Mouse (Mus musculus) kidney, postnatal 4 days (tissue): ENCODE results near the gene Mpig6b.
A peak's percentile ranks its signal among the peaks of the same experiment; 100 is the strongest.

Experiments
- DNase-seq, 2 experiments: peaks; one replicate each; pipeline ENCODE4 v3.0.0; 2021; ENCODE audit warnings: mixed read lengths in 2 of 2

Gene Mpig6b

GRCm38 (mm10) chr17:35066084-35066483 is at the start of gene Mpig6b:
Gene Mpig6b, minus strand, starts transcription at chr17:35066184.
- DNase-seq, result no peak

GRCm38 (mm10) chr17:35115046-35116019 is 49.3 kb upstream of the Mpig6b start, which contains the start of gene Ly6g5b:
Gene Ly6g5b, minus strand, starts transcription at chr17:35115428.
- peak; percentile 57 to 66 for DNase-seq

- no peak for DNase-seq
Measured at GRCm38 (mm10) chr17:35111774-35112173, 45.8 kb upstream of the Mpig6b start.

GRCm38 (mm10) chr17:35108097-35108496 is 42.1 kb upstream of the Mpig6b start, which contains the start of gene Ly6g5c:
Gene Ly6g5c, plus strand, starts transcription at chr17:35108279.
- no peak for DNase-seq

- DNase-seq, result no peak
Measured at GRCm38 (mm10) chr17:35106522-35106921, 40.5 kb upstream of the Mpig6b start.

GRCm38 (mm10) chr17:35105740-35106389 is 39.9 kb upstream of the Mpig6b start:
- DNase-seq, result peak; percentile 69 to 82

GRCm38 (mm10) chr17:35104754-35105153 is 38.8 kb upstream of the Mpig6b start:
- no peak for DNase-seq

GRCm38 (mm10) chr17:35104079-35104478 is 38.1 kb upstream of the Mpig6b start:
- DNase-seq, result no peak

- peak; percentile 52 to 68 for DNase-seq
Measured at GRCm38 (mm10) chr17:35103221-35103690, 37.3 kb upstream of the Mpig6b start.

- no peak for DNase-seq
Measured at GRCm38 (mm10) chr17:35102299-35102698, 36.3 kb upstream of the Mpig6b start.

GRCm38 (mm10) chr17:35101161-35101560 is 35.2 kb upstream of the Mpig6b start:
- DNase-seq, result no peak

- DNase-seq, result peak; percentile 60 to 78
Measured at GRCm38 (mm10) chr17:35100196-35100765, 34.3 kb upstream of the Mpig6b start.

GRCm38 (mm10) chr17:35097164-35097655 is 31.2 kb upstream of the Mpig6b start:
- peak; percentile 69 to 75 for DNase-seq

GRCm38 (mm10) chr17:35096597-35096996 is 30.6 kb upstream of the Mpig6b start:
- no peak for DNase-seq

GRCm38 (mm10) chr17:35094475-35095365 is 28.7 kb upstream of the Mpig6b start:
- DNase-seq, result no peak

- DNase-seq, result no peak
Measured at GRCm38 (mm10) chr17:35092403-35093198, 26.6 kb upstream of the Mpig6b start.

GRCm38 (mm10) chr17:35090166-35090932 is 24.4 kb upstream of the Mpig6b start:
- no peak for DNase-seq

- DNase-seq, result peak; percentile 96 to 98
Measured at GRCm38 (mm10) chr17:35088825-35089644, 23.1 kb upstream of the Mpig6b start, which contains the start of gene Abhd16a. Gene Abhd16a, plus strand, starts transcription at chr17:35089263.

- no peak for DNase-seq
Measured at GRCm38 (mm10) chr17:35088151-35088550, 22.2 kb upstream of the Mpig6b start.
